Mouse (Mus musculus): ENCODE results near the gene C1qtnf5. TPM values are rescaled to one million over a fixed set of nuclear protein-coding genes. Genes with fewer than 3 reads are reported as not detected.

C1qtnf5 gene
- total RNA-seq, 1 experiment from 2014 or later: not detected

DNA sequence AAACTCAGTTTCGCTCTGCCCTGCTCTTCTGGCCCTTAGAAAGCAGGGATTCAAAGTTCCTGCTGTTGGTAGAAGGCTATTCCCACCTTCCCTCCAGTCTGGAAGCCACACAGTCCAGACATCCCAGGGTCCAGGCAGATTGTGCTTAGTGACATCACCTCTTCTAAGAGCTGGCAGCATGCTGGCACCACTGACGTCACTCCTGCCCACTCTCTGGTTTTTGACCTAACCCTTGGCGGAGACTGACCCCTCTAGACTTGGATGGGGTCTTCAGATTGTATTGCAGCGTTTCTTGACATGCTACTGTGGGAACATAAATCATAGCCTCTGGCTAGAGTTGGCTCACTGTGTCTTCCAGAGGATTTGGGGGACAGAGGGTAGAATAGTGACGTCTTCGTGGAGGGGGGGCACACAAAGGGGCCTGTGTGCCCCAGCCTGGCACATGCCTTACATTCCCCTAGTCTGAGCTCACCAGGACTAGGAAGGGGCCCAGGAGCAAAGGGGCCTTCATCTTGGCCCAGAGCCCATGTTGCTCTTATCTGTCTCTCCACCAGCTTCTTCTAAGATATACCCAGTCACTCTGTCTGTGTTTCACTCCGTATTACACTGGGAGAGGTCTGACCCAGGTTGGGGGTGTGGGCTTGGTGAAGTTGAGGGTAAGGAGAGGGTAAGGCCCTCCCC lies 28.8 kb downstream of the C1qtnf5 start:
- no peak for ATAC-seq (replicated peaks in 1 of 2; ENCODE audit: insufficient read depth in 1 of 2, low FRiP score in 2 of 2, low TSS enrichment in 1 of 2, low read depth in 1 of 2, poor library complexity in 2 of 2, severe bottlenecking in 2 of 2)

DNA sequence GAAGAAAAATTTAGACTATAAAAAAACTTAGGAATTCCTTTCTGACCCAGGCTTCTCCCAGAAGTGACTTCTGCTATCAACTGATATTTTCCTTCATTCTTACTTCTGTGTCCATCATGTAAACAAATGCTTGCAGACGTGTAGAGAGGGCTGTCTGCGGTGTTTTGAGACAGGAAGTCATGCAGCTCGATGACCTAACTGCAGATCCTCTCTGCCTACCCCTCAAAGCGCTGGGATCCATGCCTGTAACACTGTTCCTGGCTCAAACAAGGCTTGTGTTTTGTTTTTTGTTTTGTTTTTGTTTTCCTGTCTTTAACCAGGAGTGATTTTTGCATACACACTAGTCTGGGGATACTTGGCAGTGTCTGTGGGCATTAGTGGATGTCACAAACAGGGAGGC lies 30.8 kb downstream of the C1qtnf5 start:
- ATAC-seq (replicated peaks in 1 of 2; ENCODE audit: insufficient read depth in 1 of 2, low FRiP score in 2 of 2, low TSS enrichment in 1 of 2, low read depth in 1 of 2, poor library complexity in 2 of 2, severe bottlenecking in 2 of 2): no peak

DNA sequence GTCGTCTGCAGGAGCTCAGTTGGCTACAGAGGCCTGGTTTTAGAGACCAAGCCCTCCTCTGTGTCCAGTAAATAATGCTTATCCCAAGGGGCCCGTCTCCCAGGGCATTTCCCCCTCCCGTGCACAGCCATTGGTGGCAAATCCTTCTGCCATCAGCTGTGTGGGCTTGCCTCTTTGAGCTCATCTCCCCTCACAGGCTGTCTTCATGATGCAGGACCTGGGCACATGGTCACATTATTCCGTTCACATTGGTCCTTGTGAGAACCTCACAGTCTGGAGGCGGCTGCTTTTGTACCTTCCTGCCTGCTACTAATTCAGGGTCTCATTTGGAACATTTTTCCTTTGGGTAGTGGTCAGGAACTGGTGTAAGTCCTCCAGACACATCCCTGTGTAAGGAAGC lies 34.9 kb downstream of the C1qtnf5 start:
- no peak for ATAC-seq (replicated peaks in 1 of 2; ENCODE audit: insufficient read depth in 1 of 2, low FRiP score in 2 of 2, low TSS enrichment in 1 of 2, low read depth in 1 of 2, poor library complexity in 2 of 2, severe bottlenecking in 2 of 2)

DNA sequence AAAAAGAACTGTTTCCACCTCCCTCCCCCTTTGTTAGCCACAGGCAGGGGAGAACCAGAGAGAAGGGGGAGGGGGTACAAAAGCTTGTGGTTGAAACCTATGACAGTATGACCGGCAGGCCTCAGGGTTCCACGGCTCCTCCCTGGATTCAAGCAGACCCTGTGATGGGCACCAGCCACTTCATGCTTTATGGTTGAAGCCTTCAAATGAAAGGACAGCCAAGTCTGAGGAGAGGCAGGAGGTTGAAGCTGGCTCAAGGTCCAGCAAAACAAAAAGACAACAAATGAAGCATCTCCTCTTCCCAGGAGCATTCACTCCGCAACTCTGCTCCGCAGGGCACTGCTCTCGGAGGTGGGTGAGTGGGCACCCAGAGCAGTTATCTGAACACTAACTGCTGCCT lies 36.4 kb downstream of the C1qtnf5 start:
- ATAC-seq (replicated peaks in 1 of 2; ENCODE audit: insufficient read depth in 1 of 2, low FRiP score in 2 of 2, low TSS enrichment in 1 of 2, low read depth in 1 of 2, poor library complexity in 2 of 2, severe bottlenecking in 2 of 2): no peak

DNA sequence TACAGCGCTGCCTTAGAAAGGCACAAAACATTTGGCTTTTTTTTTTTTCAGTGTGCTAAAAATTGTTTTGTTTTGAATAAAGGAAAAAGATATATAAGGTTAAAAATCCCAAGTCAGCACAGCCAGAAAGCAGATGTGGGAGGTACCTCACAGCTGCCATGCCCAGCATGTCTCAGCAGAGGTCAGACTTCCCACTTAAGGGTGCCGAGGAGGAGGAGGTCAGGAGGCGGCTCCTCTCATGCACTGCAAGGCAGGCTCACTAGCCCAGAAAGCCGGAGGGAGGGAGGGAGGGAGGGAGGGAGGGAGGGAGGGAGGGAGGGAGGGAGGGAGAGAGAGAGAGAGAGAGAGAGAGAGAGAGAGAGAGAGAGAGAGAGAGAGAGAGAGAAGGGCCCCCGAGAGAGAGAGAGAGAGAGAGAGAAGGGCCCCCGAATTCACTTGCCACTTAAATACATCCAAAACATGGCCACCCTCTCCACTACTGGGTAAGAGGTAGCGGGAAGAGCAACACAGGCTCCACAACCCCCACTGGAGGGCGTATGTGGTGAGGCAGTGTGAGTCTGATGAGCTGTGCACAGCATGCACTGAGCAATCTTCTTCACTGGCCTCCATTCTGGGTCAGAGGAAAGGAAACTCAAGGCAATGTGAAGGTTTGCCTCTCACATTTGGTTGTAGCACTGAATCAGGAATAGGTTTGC lies 37.1 kb downstream of the C1qtnf5 start:
- ATAC-seq (replicated peaks in 1 of 2; ENCODE audit: insufficient read depth in 1 of 2, low FRiP score in 2 of 2, low TSS enrichment in 1 of 2, low read depth in 1 of 2, poor library complexity in 2 of 2, severe bottlenecking in 2 of 2): no peak

DNA sequence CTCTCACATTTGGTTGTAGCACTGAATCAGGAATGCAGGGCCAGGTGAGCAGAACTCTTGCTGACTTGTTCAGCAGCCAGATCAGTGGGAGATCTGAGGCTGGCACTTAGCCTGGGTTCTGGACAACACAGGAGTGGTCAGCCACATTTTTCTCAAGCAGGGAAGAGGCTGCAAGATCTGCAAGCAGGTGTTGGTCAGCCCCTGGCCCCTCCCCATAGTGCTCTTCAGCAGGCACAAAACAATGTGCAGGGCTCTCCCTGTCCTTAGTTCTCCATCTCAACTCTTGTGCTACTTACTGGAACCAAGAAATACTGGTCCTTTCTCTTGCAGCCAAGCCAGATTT lies 37.6 kb downstream of the C1qtnf5 start:
- ATAC-seq (replicated peaks in 1 of 2; ENCODE audit: insufficient read depth in 1 of 2, low FRiP score in 2 of 2, low TSS enrichment in 1 of 2, low read depth in 1 of 2, poor library complexity in 2 of 2, severe bottlenecking in 2 of 2): no peak

DNA sequence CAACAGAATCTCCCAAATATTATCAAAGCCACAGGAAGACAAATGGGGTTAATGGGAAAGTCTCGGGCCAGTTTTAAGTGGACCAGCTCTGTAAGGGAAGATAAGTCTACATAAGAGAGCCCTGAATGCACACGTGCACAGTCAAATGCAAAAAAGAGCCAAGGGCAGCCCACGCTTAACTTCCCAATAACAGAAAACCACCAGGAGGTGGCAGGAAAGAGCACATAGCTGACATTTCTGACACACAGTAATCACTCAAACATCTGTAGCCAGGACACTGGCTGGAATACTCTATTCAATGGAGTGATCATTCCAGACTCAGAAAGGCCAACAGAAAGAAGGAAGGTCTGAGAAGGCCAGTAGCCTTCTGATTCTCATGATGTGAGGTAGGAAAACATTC lies 40.2 kb downstream of the C1qtnf5 start:
- ATAC-seq (replicated peaks in 1 of 2; ENCODE audit: insufficient read depth in 1 of 2, low FRiP score in 2 of 2, low TSS enrichment in 1 of 2, low read depth in 1 of 2, poor library complexity in 2 of 2, severe bottlenecking in 2 of 2): peak in 1 of 2 experiments; percentile 42; a peak in 1 of 4 replicates

Other genes starting within 250 kb of the C1qtnf5 start
- 2.0 and 5.8 TPM in 2 replicates for gene Thy1, start 63.9 kb upstream of the C1qtnf5 start, total RNA-seq (2017)
- gene Usp2, start 40.2 kb upstream of the C1qtnf5 start, total RNA-seq (2017): 2.0 and 3.0 TPM in 2 replicates
- gene Mfrp, start 5.5 kb upstream of the C1qtnf5 start, total RNA-seq (2017): not detected in 2 replicates
- not detected in 2 replicates for gene Gm49380, start 6.3 kb downstream of the C1qtnf5 start, total RNA-seq (2017)
- 10.8 and 13.0 TPM in 2 replicates for gene Rnf26, start 6.3 kb downstream of the C1qtnf5 start, total RNA-seq (2017)
- gene Mcam, start 27.2 kb downstream of the C1qtnf5 start, total RNA-seq (2017): 1.1 and 6.9 TPM in 2 replicates
- 19.6 and 35.0 TPM in 2 replicates for gene Cbl, start 126.8 kb downstream of the C1qtnf5 start, total RNA-seq (2017)
- gene Ccdc153, start 133.4 kb downstream of the C1qtnf5 start, total RNA-seq (2017): not detected in 2 replicates
- 0.35 TPM in 1 of 2 replicates, not detected in the other for gene Pdzd3, start 144.2 kb downstream of the C1qtnf5 start, total RNA-seq (2017)
- gene Nlrx1, start 161.4 kb downstream of the C1qtnf5 start, total RNA-seq (2017): 2.1 and 6.6 TPM in 2 replicates
- gene Abcg4, start 181.4 kb downstream of the C1qtnf5 start, total RNA-seq (2017): 0.99 and 2.5 TPM in 2 replicates
- gene Hinfp, start 198.4 kb downstream of the C1qtnf5 start, total RNA-seq (2017): 26.1 and 28.0 TPM in 2 replicates
- 4.7 and 5.1 TPM in 2 replicates for gene C2cd2l, start 213.0 kb downstream of the C1qtnf5 start, total RNA-seq (2017)
- gene Dpagt1, start 218.8 kb downstream of the C1qtnf5 start, total RNA-seq (2017): 15.2 and 17.4 TPM in 2 replicates
- gene H2afx, start 227.4 kb downstream of the C1qtnf5 start, total RNA-seq (2017): 127 and 131 TPM in 2 replicates
- gene Hmbs, start 237.0 kb downstream of the C1qtnf5 start, total RNA-seq (2017): 29.3 and 35.2 TPM in 2 replicates